Mouse (Mus musculus) embryonic facial prominence, embryonic 14.5 days (tissue): Measurements from ENCODE around the gene Arhgef25. TPM values are rescaled to one million over a fixed set of nuclear protein-coding genes. Genes with fewer than 3 reads are reported as not detected.

ENCODE experiments used
- ATAC-seq: fragments of 200-750 bp; cut with Nextera tagmentation; 2 replicates; pipeline ENCODE4 v1.8.0; 2017; ENCODE audit warnings: low read depth, moderate number of reproducible peaks, moderate TSS enrichment
- DNase-seq: peaks from one replicate; pipeline ENCODE4 v3.0.0-alpha.2; 2015; ENCODE audit warnings: low spot score
- H3K27ac ChIP-seq: fragments of 300-500 bp; sonication (generic); replicated peaks from 2 replicates; pipeline ENCODE4 v1.5.1; 2014; ENCODE audit warnings: low read depth, mild to moderate bottlenecking, low read length, moderate library complexity
- H3K27me3 ChIP-seq: fragments of 300-500 bp; sonication (generic); replicated peaks from 2 replicates; pipeline ENCODE4 v1.6.1; 2014; ENCODE audit warnings: low read length; ENCODE audit not compliant: control insufficient read depth, insufficient read depth
- H3K36me3 ChIP-seq: fragments of 300-500 bp; sonication (generic); 2 replicates; pipeline ENCODE4 v1.6.1; 2014; ENCODE audit warnings: low read length, mixed read lengths; ENCODE audit not compliant: control insufficient read depth, insufficient read depth
- H3K4me1 ChIP-seq: fragments of 300-500 bp; sonication (generic); 2 replicates; pipeline ENCODE4 v1.6.1; 2014; ENCODE audit warnings: antibody characterized with exemption, low read length; ENCODE audit not compliant: control insufficient read depth, insufficient read depth
- H3K4me2 ChIP-seq: fragments of 300-500 bp; sonication (generic); 2 replicates; pipeline ENCODE4 v1.6.1; 2014; ENCODE audit warnings: low read depth, mild to moderate bottlenecking, low read length, moderate library complexity, mixed read lengths
- H3K4me3 ChIP-seq: fragments of 300-500 bp; sonication (generic); 2 replicates; pipeline ENCODE4 v1.5.1; 2014; ENCODE audit warnings: low read depth, mild to moderate bottlenecking, low read length
- H3K9ac ChIP-seq: fragments of 300-500 bp; sonication (generic); 2 replicates; pipeline ENCODE4 v1.6.1; 2014; ENCODE audit warnings: low read depth, mild to moderate bottlenecking, low read length, moderate library complexity, mixed read lengths
- H3K9me3 ChIP-seq: fragments of 300-500 bp; sonication (generic); 2 replicates; pipeline ENCODE4 v1.6.1; 2016; ENCODE audit warnings: low read length; ENCODE audit not compliant: control insufficient read depth
- WGBS: fragments of 180-500 bp; shearing (Covaris S2); extraction: QIAGEN DNeasy Blood & Tissue Kit; methylation state at CpG from one replicate; pipeline ENCODE4 v1.1.7; 2014; 5-methylcytosine and 5-hydroxymethylcytosine counted together
- polyA plus RNA-seq: library from polyadenylated mRNA; unstranded; fragments of >200 nt; fragmentation: Nextera tagmentation; extraction: Ambion mirVana; gene quantifications from 2 replicates; pipeline ENCODE4 v1.2.1, GENCODE M21; 2014

Gene Arhgef25
- polyA plus RNA-seq, result 76.7 and 87.7 TPM in 2 replicates

- ATAC-seq (peak; percentile 54), DNase-seq (peak; percentile 88)
- H3K9ac ChIP-seq, result peak within 1 kb of the TSS; percentile 88
- 1% methylated on average over 24 of the region's 35 CpGs for WGBS
- peaks cover 49% of the 10 kb centered on the region for H3K36me3 ChIP-seq
- peak within 1 kb of the TSS; percentile 96 for H3K27ac ChIP-seq
- peak within 1 kb of the TSS; percentile 74 for H3K4me3 ChIP-seq
- peaks cover 26% of the 10 kb centered on the region for H3K4me1 ChIP-seq
- H3K27me3 ChIP-seq, result no peaks in the 10 kb centered on the region
- peak within 1 kb of the TSS; percentile 97 for H3K4me2 ChIP-seq
- H3K9me3 ChIP-seq, result no peaks in the 10 kb centered on the region
These were observed at the start of gene Arhgef25 for GRCm38 (mm10) chr10:127189651-127190381. Gene Arhgef25, minus strand, starts transcription at chr10:127190083.

- no peak overlapping the region for H3K27ac ChIP-seq
- no peak overlapping the region for H3K4me3 ChIP-seq
- no peaks in the 10 kb centered on the region for H3K4me1 ChIP-seq
- ATAC-seq (no peak), DNase-seq (no peak)
- H3K27me3 ChIP-seq, result no peaks in the 10 kb centered on the region
- 70% methylated on average over 18 of the region's 18 CpGs for WGBS
- H3K9ac ChIP-seq, result no peak overlapping the region
- H3K9me3 ChIP-seq, result no peaks in the 10 kb centered on the region
- peaks cover 6% of the 10 kb centered on the region; the same call in 1 of the 2 replicates for H3K36me3 ChIP-seq
- no peak overlapping the region for H3K4me2 ChIP-seq
These were observed 48.5 kb upstream of the Arhgef25 start for GRCm38 (mm10) chr10:127238241-127238824.

DNA sequence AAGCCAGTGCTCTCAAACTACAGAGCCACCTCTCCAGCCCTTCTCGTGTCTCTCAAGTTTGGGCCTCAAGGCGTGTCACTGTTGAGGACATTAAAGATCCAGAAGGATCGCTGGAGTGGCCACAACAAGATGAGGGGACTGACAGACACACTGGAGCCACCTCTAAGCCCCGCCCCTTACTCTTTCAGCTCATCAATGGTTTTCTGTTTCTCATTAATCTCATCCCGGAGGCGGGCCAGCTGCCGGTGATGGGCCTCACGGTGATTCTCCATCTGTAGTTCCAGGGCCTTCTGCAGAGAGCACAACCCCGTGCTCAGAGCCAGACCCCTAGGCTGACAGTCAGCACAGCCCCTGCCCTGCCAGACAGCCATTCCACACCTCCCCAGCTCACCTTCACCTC is 46.7 kb upstream of the Arhgef25 start:
- DNase-seq, result no peak
- peak overlapping the region; percentile 30 for H3K9ac ChIP-seq
- no peaks in the 10 kb centered on the region for H3K27me3 ChIP-seq
- no peaks in the 10 kb centered on the region for H3K4me1 ChIP-seq
- no peak overlapping the region for H3K4me2 ChIP-seq
- no peak for ATAC-seq
- 28% methylated on average over 9 of the region's 9 CpGs for whole genome bisulfite sequencing
- H3K4me3 ChIP-seq, result no peak overlapping the region
- peaks cover 6% of the 10 kb centered on the region; the same call in 1 of the 2 replicates for H3K36me3 ChIP-seq
- no peak overlapping the region for H3K27ac ChIP-seq
- H3K9me3 ChIP-seq, result no peaks in the 10 kb centered on the region

DNA sequence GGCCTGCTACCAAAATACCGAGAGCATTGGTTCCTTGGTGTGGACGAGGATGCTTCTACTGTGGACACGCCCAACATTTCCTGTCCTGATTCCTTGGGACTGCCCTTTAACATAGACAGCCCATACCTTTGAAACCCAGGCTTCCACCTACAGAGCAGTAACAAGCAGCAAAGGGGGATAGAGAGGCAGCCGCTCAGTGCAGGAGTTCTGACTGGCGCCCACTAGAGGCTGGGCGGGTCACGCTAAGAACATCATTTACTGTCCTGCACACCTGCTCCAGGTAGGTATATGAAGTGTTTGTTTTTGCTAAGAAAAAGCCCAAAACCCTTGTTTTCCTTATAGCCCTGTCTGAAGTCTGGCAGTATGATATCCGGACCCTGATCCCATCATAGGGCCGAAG is 43.3 kb upstream of the Arhgef25 start:
- ATAC-seq, result no peak
- DNase-seq, result no peak
- no peak overlapping the region for H3K9ac ChIP-seq
- no peaks in the 10 kb centered on the region for H3K9me3 ChIP-seq
- no peak overlapping the region for H3K27ac ChIP-seq
- no peaks in the 10 kb centered on the region for H3K36me3 ChIP-seq
- no peak overlapping the region for H3K4me3 ChIP-seq
- WGBS, result 81% methylated on average over 9 of the region's 9 CpGs
- no peaks in the 10 kb centered on the region for H3K4me1 ChIP-seq
- no peak overlapping the region for H3K4me2 ChIP-seq
- no peaks in the 10 kb centered on the region for H3K27me3 ChIP-seq

GRCm38 (mm10) chr10:127231741-127232140 is 41.9 kb upstream of the Arhgef25 start:
- WGBS, result 74% methylated on average over 14 of the region's 14 CpGs
- no peak overlapping the region for H3K9ac ChIP-seq

DNA sequence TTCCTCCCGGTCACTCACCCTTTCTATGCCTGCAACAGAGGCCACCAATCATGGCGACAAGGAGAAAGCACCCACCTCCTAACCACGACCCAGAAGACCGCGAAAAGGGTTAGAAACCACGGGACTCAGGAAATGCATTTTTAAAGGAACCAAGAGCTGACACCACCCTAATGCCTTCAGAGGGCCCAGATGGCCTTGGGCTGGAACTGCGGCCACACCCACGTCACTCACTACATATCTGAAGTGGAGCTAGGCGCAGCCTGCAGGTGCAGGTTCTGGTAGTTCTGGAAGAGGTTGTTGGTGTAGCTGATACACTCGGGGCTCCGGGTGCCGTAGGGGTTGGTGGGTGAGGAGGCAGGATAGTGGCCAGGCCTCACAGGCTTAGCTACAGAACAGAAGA is 40.8 kb upstream of the Arhgef25 start:
- Histone ChIP-seq H3K4me2 (no peak overlapping the region), H3K36me3 (no peaks in the 10 kb centered on the region), H3K4me3 (no peak overlapping the region), H3K27me3 (no peaks in the 10 kb centered on the region), H3K27ac (no peak overlapping the region), H3K9ac (no peak overlapping the region), H3K9me3 (no peaks in the 10 kb centered on the region), H3K4me1 (no peaks in the 10 kb centered on the region)
- WGBS, result 85% methylated on average over 12 of the region's 12 CpGs
- ATAC-seq (no peak), DNase-seq (no peak)

More at GRCm38 (mm10) chr10:127231741-127232140, 41.9 kb upstream of the Arhgef25 start:
- Histone ChIP-seq H3K4me3 (no peak overlapping the region), H3K4me1 (no peaks in the 10 kb centered on the region), H3K27me3 (no peaks in the 10 kb centered on the region), H3K4me2 (no peak overlapping the region), H3K9me3 (no peaks in the 10 kb centered on the region), H3K27ac (no peak overlapping the region), H3K36me3 (no peaks in the 10 kb centered on the region)
- DNase-seq (no peak), ATAC-seq (no peak)

DNA sequence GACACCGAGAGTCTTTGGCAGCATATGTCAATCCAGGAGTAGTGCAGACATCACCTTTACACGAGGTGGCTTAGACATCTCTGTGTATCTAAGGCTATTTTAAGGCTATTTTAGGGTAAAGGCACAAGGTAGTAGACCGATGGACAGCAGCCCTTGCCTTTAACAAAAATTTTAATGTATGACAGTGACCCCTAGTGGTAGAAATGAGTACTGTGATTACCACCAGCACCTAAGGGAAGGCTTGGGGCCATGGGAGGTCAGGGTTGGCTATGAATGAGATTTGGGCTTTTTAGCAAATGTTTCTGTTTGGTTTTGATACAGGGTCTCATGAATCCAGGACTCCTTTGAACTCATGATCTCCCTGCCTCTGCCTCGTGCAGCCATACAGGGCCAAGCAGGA is 39.0 kb upstream of the Arhgef25 start:
- H3K4me2 ChIP-seq, result no peak overlapping the region
- H3K4me1 ChIP-seq, result no peaks in the 10 kb centered on the region
- H3K27ac ChIP-seq, result no peak overlapping the region
- H3K9me3 ChIP-seq, result no peaks in the 10 kb centered on the region
- H3K9ac ChIP-seq, result no peak overlapping the region
- WGBS, result 16% methylated on average over 4 of the region's 4 CpGs
- no peaks in the 10 kb centered on the region for H3K27me3 ChIP-seq
- H3K36me3 ChIP-seq, result no peaks in the 10 kb centered on the region
- DNase-seq, result peak; percentile 70
- no peak overlapping the region for H3K4me3 ChIP-seq
- peak; percentile 59 for ATAC-seq

- H3K4me1 ChIP-seq, result no peaks in the 10 kb centered on the region
- ATAC-seq, result no peak
- no peaks in the 10 kb centered on the region for H3K36me3 ChIP-seq
- 80% methylated on average over 8 of the region's 8 CpGs for WGBS
- no peak overlapping the region for H3K9ac ChIP-seq
- H3K27me3 ChIP-seq, result no peaks in the 10 kb centered on the region
- no peak for DNase-seq
- H3K27ac ChIP-seq, result no peak overlapping the region
- H3K4me2 ChIP-seq, result no peak overlapping the region
- no peak overlapping the region for H3K4me3 ChIP-seq
- H3K9me3 ChIP-seq, result no peaks in the 10 kb centered on the region
These were observed 37.3 kb upstream of the Arhgef25 start for GRCm38 (mm10) chr10:127227163-127227562.
